Mouse (Mus musculus): ENCODE data around the gene Adgrb3.

DNA sequence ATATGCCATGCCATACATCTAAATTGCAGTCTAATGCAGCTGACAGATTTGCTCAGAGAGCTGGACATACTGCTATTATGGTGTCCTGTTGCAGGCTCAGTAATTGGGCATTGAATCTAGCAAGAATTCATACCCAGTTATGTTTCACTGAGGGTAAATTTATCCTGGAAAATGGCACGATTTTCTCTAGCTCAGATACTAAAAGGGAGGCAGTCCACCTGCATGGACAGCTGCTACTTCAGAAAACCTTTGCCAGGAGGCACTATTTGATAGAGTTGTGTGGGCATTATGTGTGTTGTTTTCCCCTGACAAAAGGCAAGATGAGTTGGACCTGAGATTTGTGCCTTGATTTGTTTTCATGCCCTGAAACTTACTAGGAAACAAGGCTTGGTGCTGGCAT, 118.0 kb downstream of the Adgrb3 start:
- TF ChIP-seq POLR2A (IDR thresholded peaks at IDR 0.05; ENCODE audit: extremely low read depth, insufficient read depth, low read length) (no peak), CTCF (IDR thresholded peaks at IDR 0.05; ENCODE audit: extremely low read depth, insufficient read depth, low read length) (no peak)

Data from cortical plate, adult 2 months (tissue).